Mouse (Mus musculus) embryo, embryonic 10 days (tissue): ENCODE measurements around the gene Ddx19b.
"Not testable (repeated sequence)": the region's sequence is repeated elsewhere in the genome, so short reads cannot be mapped to it uniquely, and the experiment has no call there.

Experiments used
- DNase-seq: peaks from one replicate; pipeline ENCODE4 v3.0.0-alpha.2; 2015; ENCODE audit warnings: low spot score

Ddx19b gene

GRCm38 (mm10) chr8:110964666-110965065 is 66.9 kb downstream of the Ddx19b start:
- DNase-seq = no peak

GRCm38 (mm10) chr8:110963051-110963450 is 68.5 kb downstream of the Ddx19b start:
- no peak for DNase-seq

- DNase-seq = no peak
These were observed 71.6 kb downstream of the Ddx19b start for GRCm38 (mm10) chr8:110959906-110960305.

- no peak for DNase-seq
These were observed 72.3 kb downstream of the Ddx19b start for GRCm38 (mm10) chr8:110959071-110959780.

- not testable (repeated sequence) for DNase-seq
These were observed 73.0 kb downstream of the Ddx19b start for GRCm38 (mm10) chr8:110958553-110958952.

- no peak for DNase-seq
These were observed 73.4 kb downstream of the Ddx19b start for GRCm38 (mm10) chr8:110958135-110958534.

- no peak for DNase-seq
These were observed 74.1 kb downstream of the Ddx19b start for GRCm38 (mm10) chr8:110957471-110957870.

GRCm38 (mm10) chr8:110956619-110957450 is 74.7 kb downstream of the Ddx19b start:
- DNase-seq = no peak

- no peak for DNase-seq
These were observed 76.8 kb downstream of the Ddx19b start for GRCm38 (mm10) chr8:110954776-110955175.
